Mouse (Mus musculus): ENCODE results near the gene Sebox.
A peak's percentile ranks its signal among the peaks of the same experiment; 100 is the strongest.
"Not testable (repeated sequence)": the region's sequence is repeated elsewhere in the genome, so short reads cannot be mapped to it uniquely, and the experiment has no call there.

Gene Sebox

GRCm38 (mm10) chr11:78497544-78498522 lies 5.4 kb upstream of the Sebox start, which contains the start of gene Sarm1:
TSS of gene Sarm1 (minus strand) at chr11:78497754.
- DNase-seq (ENCODE audit: low spot score in 2 of 2): peak; percentile 97

GRCm38 (mm10) chr11:78499004-78499403 lies 4.2 kb upstream of the Sebox start, which contains the start of gene Vtn:
TSS of gene Vtn (plus strand) at chr11:78499091.
- no peak for DNase-seq (ENCODE audit: low spot score in 2 of 2)

GRCm38 (mm10) chr11:78499543-78499942 lies 3.7 kb upstream of the Sebox start:
- no peak for DNase-seq (ENCODE audit: low spot score in 2 of 2)

GRCm38 (mm10) chr11:78500623-78501202 lies 2.5 kb upstream of the Sebox start:
- no peak for DNase-seq (ENCODE audit: low spot score in 2 of 2)

- DNase-seq (ENCODE audit: low spot score in 2 of 2): no peak
These were observed 1.7 kb upstream of the Sebox start for GRCm38 (mm10) chr11:78501529-78501928.

GRCm38 (mm10) chr11:78505430-78505829 lies 2.2 kb downstream of the Sebox start:
- no peak for DNase-seq (ENCODE audit: low spot score in 2 of 2)

GRCm38 (mm10) chr11:78509148-78509547 lies 5.9 kb downstream of the Sebox start:
- no peak for DNase-seq (ENCODE audit: low spot score in 2 of 2)

GRCm38 (mm10) chr11:78512025-78512957 lies 9.0 kb downstream of the Sebox start, which contains the start of the genes Tmem199 and Poldip2:
TSS of gene Tmem199 (minus strand) at chr11:78512172.
TSS of gene Poldip2 (plus strand) at chr11:78512193.
- DNase-seq (ENCODE audit: low spot score in 2 of 2): peak; percentile 94 to 95

- no peak for DNase-seq (ENCODE audit: low spot score in 2 of 2)
These were observed 10.0 kb downstream of the Sebox start for GRCm38 (mm10) chr11:78513106-78513790.

- DNase-seq (ENCODE audit: low spot score in 2 of 2): no peak
These were observed 12.5 kb downstream of the Sebox start for GRCm38 (mm10) chr11:78515549-78516325.

GRCm38 (mm10) chr11:78518931-78519330 lies 15.7 kb downstream of the Sebox start:
- DNase-seq (ENCODE audit: low spot score in 2 of 2): no peak

- no peak for DNase-seq (ENCODE audit: low spot score in 2 of 2)
These were observed 18.6 kb downstream of the Sebox start for GRCm38 (mm10) chr11:78521880-78522279.

- DNase-seq (ENCODE audit: low spot score in 2 of 2): no peak
These were observed 19.3 kb downstream of the Sebox start for GRCm38 (mm10) chr11:78522481-78522997.

GRCm38 (mm10) chr11:78523241-78523955 lies 20.2 kb downstream of the Sebox start:
- no peak for DNase-seq (ENCODE audit: low spot score in 2 of 2)

GRCm38 (mm10) chr11:78524838-78525237 lies 21.6 kb downstream of the Sebox start:
- peak in 1 of 2 experiments; percentile 72 for DNase-seq (ENCODE audit: low spot score in 2 of 2)

GRCm38 (mm10) chr11:78528714-78529113 lies 25.5 kb downstream of the Sebox start:
- DNase-seq (ENCODE audit: low spot score in 2 of 2): no peak

- DNase-seq (ENCODE audit: low spot score in 2 of 2): no peak
These were observed 26.8 kb downstream of the Sebox start for GRCm38 (mm10) chr11:78530001-78530400.

GRCm38 (mm10) chr11:78531046-78531445 lies 27.8 kb downstream of the Sebox start:
- no peak for DNase-seq (ENCODE audit: low spot score in 2 of 2)

- DNase-seq (ENCODE audit: low spot score in 2 of 2): not testable (repeated sequence)
These were observed 28.3 kb downstream of the Sebox start for GRCm38 (mm10) chr11:78531515-78531914.

Data from right cerebral cortex, postnatal 10 days (tissue).